Mouse (Mus musculus) left cerebral cortex, adult 8-10 months (tissue): Measurements from ENCODE around the gene Slc1a5. TPM values are rescaled to one million over a fixed set of nuclear protein-coding genes. Genes with fewer than 3 reads are reported as not detected.

Source experiments
- DNase-seq, 2 experiments: peaks; one replicate each; pipeline ENCODE4 v3.0.0; 2022; ENCODE audit warnings: low spot score in 2 of 2
- total RNA-seq, 4 experiments: library from RNA; stranded (reverse); gene quantifications; 2 replicates each; pipeline ENCODE4 v1.2.4; 2022

Gene Slc1a5
- total RNA-seq = 1 to 10 TPM; 4.3 to 7.4 (median 7.0) TPM

DNA sequence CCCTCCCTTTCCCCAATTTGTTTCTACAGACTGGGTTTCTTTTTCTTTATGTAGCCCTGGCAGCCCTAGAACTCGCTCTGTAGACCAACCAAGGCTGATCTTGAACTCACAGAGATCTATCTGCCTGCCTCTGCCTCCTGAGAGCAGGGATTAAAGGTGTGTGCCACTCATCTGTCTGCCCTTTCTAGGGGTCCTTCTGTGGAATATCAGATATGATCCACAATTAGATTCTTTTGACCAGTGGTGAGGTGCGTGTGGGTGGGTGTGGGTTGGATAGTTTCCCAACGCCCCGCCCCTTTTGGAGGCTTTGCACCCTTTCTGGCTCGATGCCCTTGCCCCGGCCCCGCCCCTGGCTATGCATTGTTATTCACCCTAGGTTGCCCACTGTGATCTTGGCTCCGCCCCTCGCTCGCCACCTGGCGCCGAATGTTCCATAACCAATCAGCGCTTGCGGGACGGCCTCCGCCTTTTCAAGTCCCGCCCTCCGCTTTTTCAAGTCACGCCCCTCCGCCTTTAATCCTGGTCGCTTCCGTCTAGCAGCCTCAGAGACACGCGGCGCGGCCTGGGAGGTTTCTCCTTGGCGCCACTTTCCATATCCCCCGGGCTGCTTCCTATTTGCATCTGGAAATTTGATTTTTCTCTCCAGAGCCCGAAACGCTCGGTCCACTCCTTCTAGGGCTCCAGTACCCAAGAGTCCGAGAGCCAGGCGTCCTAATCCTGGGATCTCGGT, at the start of gene Slc1a5:
Gene Slc1a5, plus strand, starts transcription at position 516 of the 730 bp plus-strand sequence.
- DNase-seq = peak; percentile 43 to 71

DNA sequence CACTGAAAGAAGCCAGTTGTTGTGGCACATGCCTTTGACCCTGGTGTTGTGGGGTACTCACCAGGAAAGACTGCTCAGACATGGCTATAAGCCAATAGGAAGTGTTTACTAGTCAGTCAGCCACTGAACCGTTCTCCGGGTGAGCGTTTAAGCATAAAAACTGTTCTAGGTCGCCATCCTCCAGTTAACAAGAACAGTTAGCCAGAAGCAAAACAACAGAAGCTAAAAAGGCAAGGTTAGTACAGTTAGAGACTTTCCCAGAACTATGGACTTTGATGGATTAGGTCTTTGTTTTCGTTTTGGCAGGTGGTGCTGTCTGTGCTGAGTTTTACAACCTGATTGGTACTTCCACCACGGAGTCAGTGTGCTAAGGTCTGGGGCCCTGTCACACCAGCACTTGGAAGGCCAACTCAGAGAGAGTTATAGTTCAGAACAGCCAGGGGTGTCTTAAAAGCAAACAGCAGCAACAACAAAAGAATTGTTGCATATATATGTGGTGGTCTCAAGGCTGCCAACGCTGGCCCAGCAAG, 49.2 kb upstream of the Slc1a5 start:
- DNase-seq = no peak

DNA sequence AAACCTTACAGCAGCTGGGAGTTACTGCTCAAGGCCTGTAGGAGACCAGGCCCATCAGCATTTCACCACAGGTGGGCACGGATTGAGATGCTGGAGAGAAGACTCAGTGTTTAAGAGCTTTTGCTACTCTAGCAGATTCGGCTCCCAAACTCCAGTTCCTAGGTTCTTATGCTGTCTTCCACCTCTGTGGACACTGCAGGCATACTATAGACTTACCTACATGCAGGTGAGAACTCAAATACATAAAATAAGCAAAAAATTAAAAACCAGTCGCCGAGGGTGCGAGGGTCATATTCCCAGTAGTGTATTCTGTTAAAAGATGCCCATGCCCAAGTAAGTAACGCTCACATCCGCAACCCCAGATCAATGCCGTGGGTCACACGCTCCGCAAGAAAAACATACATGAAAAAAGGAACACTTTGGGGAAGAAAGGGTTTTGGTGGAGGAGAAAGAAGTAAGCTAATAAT, 43.5 kb upstream of the Slc1a5 start:
- no peak for DNase-seq

DNA sequence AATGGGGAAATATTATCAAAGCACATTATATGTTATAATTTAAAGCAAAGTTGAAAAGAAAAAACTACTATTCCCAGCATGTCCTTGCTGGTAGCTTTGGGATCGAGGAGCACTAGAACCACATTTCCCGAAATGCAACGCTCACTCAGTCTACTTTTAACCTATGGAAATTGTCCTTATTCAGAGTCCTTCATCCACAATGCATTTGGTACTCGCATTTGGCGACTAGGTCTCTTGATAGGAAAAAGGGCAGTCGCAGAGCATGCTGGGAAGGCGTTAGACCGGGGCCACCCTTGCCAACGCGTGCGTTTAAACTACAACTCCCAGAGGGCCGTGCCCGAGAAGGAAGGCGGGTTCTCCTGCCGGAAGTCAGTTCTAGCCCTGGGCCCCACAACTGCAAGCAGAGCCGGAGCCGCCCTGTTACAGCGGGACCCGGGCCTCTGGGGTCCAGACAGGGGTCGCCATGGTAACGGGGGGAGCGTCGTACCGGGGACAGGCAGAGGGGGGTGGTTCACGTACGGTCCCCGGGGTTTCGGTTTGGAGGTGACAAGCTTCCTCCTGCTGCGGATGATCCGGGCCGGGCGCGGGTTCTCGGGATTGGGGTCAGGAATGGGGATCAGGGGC, 43.0 kb upstream of the Slc1a5 start, which contains the start of gene Ap2s1:
Gene Ap2s1, plus strand, starts transcription at position 338 of the 624 bp plus-strand sequence.
- DNase-seq = peak; percentile 92 to 98

DNA sequence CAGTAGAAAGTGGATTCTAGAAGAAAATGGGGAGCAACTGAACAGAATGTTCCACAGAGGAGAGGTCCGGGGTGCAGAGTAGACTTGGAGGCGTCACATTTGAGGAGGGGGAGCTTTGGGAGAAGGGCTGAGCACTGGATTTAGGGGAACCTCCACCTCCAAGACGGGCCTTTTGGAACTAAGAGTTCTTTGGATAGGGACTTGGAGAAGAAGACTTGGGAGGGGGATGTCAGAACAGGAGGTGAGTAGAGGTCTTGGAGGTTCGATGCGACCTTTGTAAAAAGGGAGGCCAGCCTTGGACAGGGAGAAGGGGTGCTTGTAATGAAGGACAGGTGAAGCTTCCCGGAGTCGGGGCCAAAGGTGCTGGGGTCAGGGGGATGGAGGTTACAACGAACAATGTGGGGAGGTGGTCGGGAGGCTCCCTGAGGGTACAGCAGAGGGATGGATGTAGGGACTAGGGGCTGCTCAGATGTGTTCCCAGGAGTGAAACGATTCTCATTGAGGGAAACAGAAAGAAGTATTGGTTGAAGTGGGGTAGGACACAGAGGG, 42.0 kb upstream of the Slc1a5 start:
- DNase-seq = no peak

DNA sequence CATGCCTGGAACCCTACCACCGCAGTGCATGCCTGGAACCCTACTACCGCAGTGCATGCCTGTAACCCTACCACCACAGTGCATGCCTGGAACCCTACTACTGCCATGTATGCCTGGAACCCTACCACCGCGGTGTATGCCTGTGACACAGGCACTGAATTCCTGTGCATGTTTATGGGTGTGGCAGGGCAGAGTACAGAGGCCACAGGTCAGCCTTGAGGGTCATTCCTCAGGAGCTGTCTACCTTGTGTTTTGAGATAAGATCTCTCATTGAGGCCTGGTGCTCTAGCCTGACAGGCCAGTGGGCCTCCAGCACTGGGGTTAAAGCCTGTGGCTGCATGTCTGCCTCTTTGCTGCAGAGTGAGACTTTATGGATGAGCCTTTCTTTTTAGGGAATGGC, 35.8 kb upstream of the Slc1a5 start:
- DNase-seq = no peak

DNA sequence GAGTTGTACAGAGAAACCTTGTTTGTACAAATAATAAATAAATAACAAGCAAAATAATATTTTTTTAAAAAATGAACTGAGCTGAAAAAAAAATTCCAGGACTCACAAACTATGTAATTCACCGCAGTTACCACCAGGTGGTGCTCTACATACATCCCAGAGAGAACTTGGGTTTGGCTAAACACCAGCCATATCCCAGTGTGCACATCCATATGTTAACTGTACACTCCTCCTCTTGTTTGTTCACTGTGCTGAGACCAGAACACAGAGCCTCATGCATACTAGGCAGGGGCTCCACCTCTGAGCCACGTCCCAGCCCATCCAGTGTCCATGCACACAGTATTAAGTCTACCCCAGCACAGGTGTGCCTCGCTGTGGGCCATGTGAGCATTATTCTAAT, 35.0 kb upstream of the Slc1a5 start:
- DNase-seq = no peak

DNA sequence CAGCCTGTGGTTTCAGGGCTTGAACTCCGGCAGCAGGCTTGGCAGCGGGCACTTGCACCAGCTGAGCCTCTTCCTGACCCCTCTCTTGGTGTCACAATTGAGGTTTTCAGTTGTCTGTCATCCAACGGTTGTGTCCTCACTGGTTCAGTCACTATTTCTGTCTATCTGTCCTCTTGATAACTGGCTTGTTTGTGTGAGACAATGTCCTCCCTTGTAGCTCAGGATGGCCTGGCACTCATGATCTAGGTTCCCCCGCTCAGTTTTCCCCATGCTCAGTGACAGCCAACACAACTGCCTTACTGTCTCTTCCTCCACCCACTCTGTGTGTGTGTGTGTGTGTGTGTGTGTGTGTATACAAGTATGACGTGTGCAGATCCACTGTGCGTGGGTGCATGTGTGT, 33.5 kb upstream of the Slc1a5 start:
- no peak for DNase-seq

DNA sequence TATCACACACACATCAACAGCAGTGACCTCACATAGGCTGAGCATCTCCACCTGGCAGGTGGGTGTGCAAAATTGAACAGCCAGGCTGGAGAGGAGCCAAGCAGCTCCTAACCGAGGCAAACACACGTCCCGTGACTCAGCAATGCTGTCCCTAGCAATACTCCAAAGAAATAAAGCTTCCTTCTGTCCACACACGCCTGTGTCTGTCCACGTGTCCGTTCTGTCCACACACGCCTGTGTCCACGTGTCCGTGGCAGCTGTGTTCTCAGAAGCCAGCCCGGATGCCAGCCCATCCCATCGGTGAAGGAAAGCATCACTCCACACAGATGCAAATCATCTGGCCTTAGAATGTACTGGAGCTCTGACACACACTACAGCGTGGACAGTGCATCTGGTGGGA, 29.1 kb upstream of the Slc1a5 start:
- DNase-seq = peak in 1 of 2 experiments; percentile 43

DNA sequence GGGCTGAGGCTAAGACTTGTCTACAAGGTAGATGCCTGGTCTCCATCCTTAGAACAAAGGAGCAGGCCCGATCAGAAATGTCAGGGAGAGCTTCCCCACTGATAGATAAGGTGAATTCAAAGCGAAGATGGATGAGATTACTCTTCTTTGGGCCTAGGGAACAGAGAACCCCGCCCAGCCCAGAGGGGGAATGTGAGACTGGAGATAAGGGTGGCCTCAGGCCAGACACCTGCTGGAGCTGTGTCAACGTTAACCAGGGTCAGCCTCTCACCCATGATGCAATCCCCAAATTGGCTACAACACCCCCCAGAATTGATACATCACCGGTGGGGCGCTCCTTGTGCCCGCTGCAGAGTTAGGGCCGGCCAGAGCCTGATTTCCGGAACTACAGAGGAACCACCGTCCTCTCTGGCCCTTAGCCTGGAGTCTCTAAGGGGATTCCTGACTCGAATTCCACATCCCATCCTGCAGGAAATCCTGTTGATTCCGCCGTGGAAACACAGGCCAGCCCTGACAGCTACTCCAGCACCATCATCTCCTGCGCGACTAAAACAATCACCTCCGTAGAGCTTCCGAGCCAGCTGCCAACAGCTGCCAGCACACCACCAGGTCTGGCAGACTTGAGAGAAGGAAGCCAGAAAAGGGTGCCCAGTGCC, 25.6 kb upstream of the Slc1a5 start:
- DNase-seq = no peak

DNA sequence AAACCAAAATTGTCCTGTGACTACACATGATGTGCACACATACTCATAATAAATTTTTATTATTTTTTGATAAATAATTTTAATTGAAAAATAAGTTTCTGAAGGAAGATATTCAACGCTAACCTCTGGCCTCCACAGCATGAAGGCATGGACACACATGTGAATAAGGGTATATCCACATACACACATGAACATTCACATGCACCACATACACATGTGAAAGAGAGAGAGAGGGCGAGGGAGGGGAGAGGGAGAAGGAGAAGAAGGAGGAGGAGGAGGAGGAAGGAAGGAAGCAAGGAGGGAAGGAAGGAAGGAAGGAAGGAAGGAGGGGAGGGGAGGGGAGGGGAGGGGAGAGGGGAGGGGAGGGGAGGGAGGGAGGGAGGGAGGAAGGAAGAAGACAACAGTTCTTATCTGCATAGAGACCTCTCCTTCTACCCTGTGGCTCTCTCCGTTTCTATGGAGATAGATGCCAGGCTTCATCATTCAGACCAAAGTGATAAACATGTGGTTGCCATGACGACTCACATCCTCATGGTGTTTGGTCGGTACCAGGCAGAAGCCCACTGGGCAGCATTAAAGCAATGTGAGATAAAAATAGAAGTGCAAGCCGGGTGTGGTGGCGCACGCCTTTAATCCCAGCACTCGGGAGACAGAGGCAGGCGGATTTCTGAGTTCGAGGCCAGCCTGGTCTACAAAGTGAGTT, 22.1 kb upstream of the Slc1a5 start:
- no peak for DNase-seq

DNA sequence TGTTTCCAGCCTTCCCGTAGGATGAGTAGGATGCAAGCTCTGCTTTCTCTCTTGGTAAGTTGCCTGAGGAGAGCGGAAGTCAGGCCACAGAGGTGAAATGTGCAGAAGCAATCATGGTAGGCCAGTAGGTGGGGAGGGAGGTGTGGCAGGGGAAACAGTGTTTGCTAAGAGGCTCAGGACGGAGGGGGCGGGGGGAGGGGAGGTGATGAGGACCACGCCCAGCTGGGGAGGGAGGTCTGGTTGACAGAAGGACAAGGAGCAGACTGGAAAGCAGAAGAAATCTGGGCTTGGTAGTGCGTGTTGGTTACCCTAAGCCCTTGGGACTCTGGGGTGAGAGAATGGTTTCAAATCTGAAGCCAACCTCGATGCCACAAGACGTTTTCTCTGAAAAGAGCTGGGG, 20.8 kb upstream of the Slc1a5 start:
- DNase-seq = no peak

DNA sequence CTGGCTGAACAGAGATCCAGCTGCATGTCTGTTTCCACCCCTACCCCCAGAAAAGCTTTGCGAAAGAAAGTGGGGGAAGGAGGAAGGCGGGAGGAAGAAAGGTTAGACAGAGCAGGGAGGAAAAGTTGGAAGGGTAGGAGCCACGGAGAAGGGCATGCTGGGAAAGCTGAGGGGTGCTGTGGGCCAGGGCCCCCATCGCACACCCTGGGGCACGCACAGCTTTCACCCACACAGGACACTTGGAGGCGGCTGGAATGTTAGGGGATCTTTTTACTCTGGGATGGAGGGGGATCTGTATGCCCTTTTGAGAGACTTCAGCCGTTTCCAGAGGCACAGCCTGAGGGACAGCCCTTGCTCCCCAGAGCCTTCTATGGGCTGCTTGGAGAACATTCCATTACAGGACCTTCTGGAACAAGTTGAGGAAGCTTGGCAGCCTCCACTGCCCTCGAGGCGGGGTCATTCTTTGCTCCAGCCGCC, 20.1 kb upstream of the Slc1a5 start:
- DNase-seq = no peak

DNA sequence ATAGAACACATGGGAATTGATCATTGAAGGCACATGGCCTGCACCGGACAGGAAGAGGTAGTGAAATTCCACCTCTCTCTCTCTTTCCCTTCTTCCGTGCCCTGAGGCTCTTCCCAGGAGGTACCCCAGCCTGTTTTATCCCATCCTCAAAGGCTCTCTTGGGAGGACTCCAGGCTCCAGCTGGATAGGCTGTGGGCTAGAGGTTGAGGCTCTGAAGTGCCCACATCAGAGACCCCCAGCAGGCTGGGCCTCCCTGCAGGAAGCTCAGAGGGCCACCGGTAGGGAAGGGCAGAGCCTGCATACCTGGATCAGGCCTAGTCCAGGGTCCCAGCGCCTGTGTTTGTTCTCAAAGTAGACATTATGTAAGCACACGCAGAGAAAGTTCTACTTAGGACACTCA, 19.5 kb upstream of the Slc1a5 start:
- no peak for DNase-seq

DNA sequence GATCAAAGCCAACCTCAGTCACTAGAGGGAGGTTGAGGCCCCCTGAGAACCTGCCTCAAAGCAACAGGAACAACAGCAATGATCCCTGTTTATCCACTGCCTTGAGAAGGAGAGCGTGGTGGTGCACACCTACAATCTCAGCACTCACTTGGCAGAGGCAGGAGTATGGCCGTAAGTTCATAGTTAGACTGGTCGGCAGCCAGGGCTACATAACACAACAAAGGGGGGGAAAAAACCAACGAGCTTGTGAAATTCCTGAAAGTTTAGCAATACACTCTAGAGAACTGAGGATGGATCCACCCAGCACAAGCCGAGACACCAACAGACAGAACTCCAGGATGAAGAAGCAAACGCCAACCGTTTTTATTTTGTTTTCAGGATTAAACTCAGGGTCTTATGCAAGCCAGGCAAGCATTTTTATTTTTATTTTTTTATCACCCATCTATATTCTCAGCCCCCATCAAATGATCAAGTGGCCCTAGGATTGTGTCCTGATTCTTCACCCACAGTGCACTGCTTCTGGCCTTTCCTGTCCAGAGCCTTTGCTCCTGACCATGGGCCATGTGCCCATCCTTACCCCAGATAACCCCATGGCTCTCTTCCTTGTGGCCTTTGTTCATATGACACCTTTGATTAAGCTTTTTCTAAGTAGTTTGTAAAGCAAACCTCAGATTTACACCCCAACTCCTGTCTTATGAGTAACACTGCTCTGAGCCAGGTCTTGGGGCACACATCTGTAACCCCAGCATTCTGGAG, 17.5 kb upstream of the Slc1a5 start:
- no peak for DNase-seq

DNA sequence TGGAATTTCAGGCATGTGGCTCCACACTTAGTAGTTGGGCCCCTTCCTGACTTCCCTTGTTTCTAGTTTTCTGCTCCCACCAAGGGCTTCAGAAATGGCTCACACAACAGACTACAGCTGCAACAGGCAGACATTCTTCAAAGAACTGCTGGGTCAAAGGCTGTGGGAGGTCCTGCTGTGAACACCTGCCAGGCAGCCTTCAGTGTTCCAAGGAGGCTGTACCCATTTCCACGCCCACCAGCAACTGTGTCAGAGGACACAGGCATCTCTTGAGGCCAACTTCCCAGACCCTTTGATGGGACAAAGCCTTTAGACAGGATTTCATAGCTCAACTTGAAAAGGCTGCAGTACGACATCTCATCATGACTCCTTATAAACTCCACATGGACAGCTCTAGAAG, 14.7 kb upstream of the Slc1a5 start:
- DNase-seq = no peak

DNA sequence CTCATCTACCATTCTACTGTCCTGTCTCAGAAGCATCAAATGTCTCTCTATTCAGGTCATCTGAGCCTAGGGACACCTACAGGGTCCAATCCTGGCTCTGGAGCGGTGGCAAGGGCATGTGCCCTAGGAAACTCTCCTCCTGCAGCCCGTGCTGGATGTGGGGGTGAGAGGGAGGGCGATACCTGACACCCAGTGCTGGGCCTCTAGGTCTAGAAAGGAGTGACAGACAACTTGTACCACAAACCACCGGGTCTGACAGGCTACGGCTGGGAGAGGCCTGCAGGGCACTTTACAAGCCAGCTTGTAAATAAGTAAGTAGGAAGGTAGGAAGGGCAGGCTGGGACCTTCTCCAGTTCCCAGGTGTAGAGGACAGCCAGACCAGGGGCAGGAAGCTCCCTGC, 5.3 kb upstream of the Slc1a5 start:
- no peak for DNase-seq

DNA sequence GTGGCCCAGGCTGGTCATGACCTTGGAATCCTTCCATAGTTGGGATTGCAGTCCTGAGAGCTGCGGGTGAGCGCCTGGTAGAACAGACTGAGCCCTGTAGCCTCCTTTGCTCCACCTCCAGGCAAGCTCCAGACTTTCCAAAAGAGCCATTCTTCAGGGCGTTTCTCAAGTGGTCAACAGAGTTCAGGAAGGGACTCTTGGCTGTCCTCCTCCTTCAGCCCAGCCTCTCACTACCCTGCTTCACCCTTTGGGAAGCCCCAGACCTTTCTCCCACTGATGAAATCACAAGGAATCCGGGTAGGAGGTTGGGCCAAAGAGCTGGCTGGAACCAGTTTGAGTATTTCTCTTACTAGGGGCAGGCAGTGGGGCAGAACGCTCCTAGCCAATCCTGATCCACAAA, 1.1 kb upstream of the Slc1a5 start:
- no peak for DNase-seq

DNA sequence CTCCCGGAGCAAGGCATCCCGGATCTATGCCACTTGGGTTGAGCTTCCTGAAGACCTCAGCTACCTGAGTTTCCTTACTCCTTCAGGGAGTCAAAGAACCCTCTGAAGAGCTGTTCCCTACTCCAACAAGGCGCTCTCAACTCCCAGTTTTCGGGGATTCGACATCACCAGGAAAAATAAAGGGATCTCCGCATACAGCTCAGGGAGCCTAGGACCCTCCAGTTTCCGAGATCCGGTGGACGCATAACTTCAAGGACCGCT, 345 bp downstream of the Slc1a5 start:
- DNase-seq = no peak

DNA sequence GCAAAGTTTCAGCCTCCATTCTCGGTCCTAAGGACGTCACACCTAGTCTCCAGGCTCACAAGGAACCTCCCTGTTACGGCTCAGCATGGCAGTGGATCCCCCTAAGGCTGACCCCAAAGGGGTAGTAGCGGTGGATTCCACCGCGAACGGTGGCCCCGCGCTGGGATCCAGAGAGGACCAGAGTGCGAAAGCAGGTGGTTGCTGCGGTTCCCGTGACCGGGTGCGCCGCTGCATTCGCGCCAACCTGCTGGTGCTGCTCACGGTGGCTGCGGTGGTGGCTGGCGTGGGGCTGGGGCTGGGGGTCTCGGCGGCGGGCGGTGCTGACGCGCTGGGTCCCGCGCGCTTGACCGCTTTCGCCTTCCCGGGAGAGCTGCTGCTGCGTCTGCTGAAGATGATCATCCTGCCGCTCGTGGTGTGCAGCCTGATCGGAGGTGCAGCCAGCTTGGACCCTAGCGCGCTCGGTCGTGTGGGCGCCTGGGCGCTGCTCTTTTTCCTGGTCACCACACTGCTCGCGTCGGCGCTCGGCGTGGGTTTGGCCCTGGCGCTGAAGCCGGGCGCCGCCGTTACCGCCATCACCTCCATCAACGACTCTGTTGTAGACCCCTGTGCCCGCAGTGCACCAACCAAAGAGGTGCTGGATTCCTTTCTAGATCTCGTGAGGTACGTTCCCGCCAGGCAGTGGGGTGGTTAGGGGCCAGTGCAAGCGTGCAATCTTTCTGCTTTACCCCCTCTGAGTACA, 845 bp downstream of the Slc1a5 start:
- no peak for DNase-seq
